In genomic region chr17:33968489-33968888, GRCm38 (mm10) we compare ENCODE assay signal across 8 mouse cellular contexts. TPM values are rescaled to one million over a fixed set of nuclear protein-coding genes. Genes with fewer than 3 reads are reported as not detected.
DNase-seq lines count a peak whose midpoint lies in the region; ATAC-seq and TF ChIP-seq lines count a peak whose summit lies in the region.

No protein-coding gene starts in this region.

- 2% methylated on average over 9 of the region's 9 CpGs for WGBS in heart, postnatal 0 days
- WGBS in neural tube, embryonic 15.5 days: 5% methylated on average over 9 of the region's 9 CpGs

- H3K4me1 ChIP-seq in E14TG2a.4 (replicated peaks; ENCODE audit: low read depth, low read length): peaks cover 17% of the 10 kb centered on the region
- H3K4me1 ChIP-seq in heart, postnatal 0 days (ENCODE audit: control insufficient read depth, insufficient read depth): no peaks in the 10 kb centered on the region
- no peaks in the 10 kb centered on the region for H3K4me1 ChIP-seq in neural tube, embryonic 15.5 days

- no peak overlapping the region for H3K27ac ChIP-seq in heart, postnatal 0 days (ENCODE audit: low read depth)
- H3K27ac ChIP-seq in neural tube, embryonic 15.5 days (replicated peaks): no peak overlapping the region

- ATAC-seq in erythroblast, adult 5-6 weeks (replicated peaks; ENCODE audit: low FRiP score, poor library complexity, severe bottlenecking): peak; percentile 88
- ATAC-seq in heart, postnatal 0 days (ENCODE audit: insufficient read depth, low read depth): peak; percentile 75
- ATAC-seq in neural tube, embryonic 15.5 days (ENCODE audit: low FRiP score): peak; percentile 85

- H3K9me3 ChIP-seq in E14TG2a.4 (ENCODE audit: low read length): no peaks in the 10 kb centered on the region
- H3K9me3 ChIP-seq in heart, postnatal 0 days (replicated peaks; ENCODE audit: control insufficient read depth, low read length): peaks cover 7% of the 10 kb centered on the region; the same call in 1 of the 2 replicates
- no peaks in the 10 kb centered on the region for H3K9me3 ChIP-seq in neural tube, embryonic 15.5 days (replicated peaks)

- no peak overlapping the region for H3K9ac ChIP-seq in heart, postnatal 0 days (replicated peaks; ENCODE audit: low read depth, low read length)
- no peak overlapping the region for H3K9ac ChIP-seq in neural tube, embryonic 15.5 days (replicated peaks)

- H3K36me3 ChIP-seq in E14TG2a.4 (ENCODE audit: insufficient read depth, low read length): peaks cover 30% of the 10 kb centered on the region
- peaks cover 18% of the 10 kb centered on the region for H3K36me3 ChIP-seq in heart, postnatal 0 days (replicated peaks; ENCODE audit: control insufficient read depth, insufficient read depth, low read length)
- H3K36me3 ChIP-seq in neural tube, embryonic 15.5 days: peaks cover 23% of the 10 kb centered on the region

- TF ChIP-seq CTCF in E14TG2a.4 (conservative IDR thresholded peaks at IDR 0.05; ENCODE audit: low read length): peak; percentile 83
- peak; percentile 95 for TF ChIP-seq CTCF in heart, postnatal 0 days (IDR thresholded peaks at IDR 0.05; ENCODE audit: low read depth)

- no peak overlapping the region for H3K4me3 ChIP-seq in E14TG2a.4 (replicated peaks; ENCODE audit: low read length)
- H3K4me3 ChIP-seq in heart, postnatal 0 days (ENCODE audit: low read depth, low read length): no peak overlapping the region
- no peak overlapping the region for H3K4me3 ChIP-seq in neural tube, embryonic 15.5 days (replicated peaks)

- H3K27me3 ChIP-seq in E14TG2a.4 (ENCODE audit: insufficient read depth, low read length): no peaks in the 10 kb centered on the region
- H3K27me3 ChIP-seq in heart, postnatal 0 days (ENCODE audit: control insufficient read depth, insufficient read depth, low read length): no peaks in the 10 kb centered on the region
- 0 out of 2 replicates have a peak, but pooled peaks cover 13% of the 10 kb centered on the region for H3K27me3 ChIP-seq in neural tube, embryonic 15.5 days (replicated peaks)

- peak; percentile 88 for DNase-seq in brain, adult 2 months (ENCODE audit: low read depth, low spot score)
- DNase-seq in heart, postnatal 0 days (ENCODE audit: low spot score): peak; percentile 68
- DNase-seq in kidney, postnatal 14 days: peak; percentile 85
- peak; percentile 75 to 79 for DNase-seq in lung, adult 18-20 months
- DNase-seq in thymus, postnatal 36 days: peak; percentile 73 to 77

- no peak for TF ChIP-seq EP300 in heart, postnatal 0 days (IDR thresholded peaks at IDR 0.05; ENCODE audit: low read depth)

- H3K4me2 ChIP-seq in heart, postnatal 0 days (ENCODE audit: low read depth, low read length): no peak overlapping the region
- H3K4me2 ChIP-seq in neural tube, embryonic 15.5 days: no peak overlapping the region

RNA-seq across cellular contexts. Expression of gene Rps18, which starts 12.7 kb away (rescaled TPM):
- 758 and 917 TPM in 2 replicates for total RNA-seq in erythroblast, adult 5-6 weeks (2015; ENCODE audit: low replicate concordance)
- total RNA-seq in erythroblast, adult 5-6 weeks (2017; ENCODE audit: low replicate concordance): 207 and 301 TPM in 2 replicates
- 1,548 and 1,735 TPM in 2 replicates for total RNA-seq in heart, postnatal 0 days (2014; rRNA removed; ENCODE audit: low replicate concordance)
- 845 and 880 TPM in 2 replicates for polyA plus RNA-seq in heart, postnatal 0 days (2015; fragmentation: Nextera tagmentation; extraction: Ambion mirVana)
- polyA plus RNA-seq in neural tube, embryonic 15.5 days (2015; fragmentation: Nextera tagmentation; extraction: Ambion mirVana): 778 and 1,050 TPM in 2 replicates

RNA-seq across cellular contexts. Expression of gene Vps52, which starts 12.9 kb away (rescaled TPM):
- total RNA-seq in erythroblast, adult 5-6 weeks (2015; ENCODE audit: low replicate concordance): 8.2 and 11.3 TPM in 2 replicates
- total RNA-seq in erythroblast, adult 5-6 weeks (2017; ENCODE audit: low replicate concordance): 13.0 and 17.0 TPM in 2 replicates
- 28.2 and 31.8 TPM in 2 replicates for total RNA-seq in heart, postnatal 0 days (2014; rRNA removed; ENCODE audit: low replicate concordance)
- 27.8 TPM in 2 replicates for polyA plus RNA-seq in heart, postnatal 0 days (2015; fragmentation: Nextera tagmentation; extraction: Ambion mirVana)
- 72.3 and 75.7 TPM in 2 replicates for polyA plus RNA-seq in neural tube, embryonic 15.5 days (2015; fragmentation: Nextera tagmentation; extraction: Ambion mirVana)

RNA-seq across cellular contexts. Expression of gene B3galt4, which starts 17.2 kb away (rescaled TPM):
- not detected in 2 replicates for total RNA-seq in erythroblast, adult 5-6 weeks (2015; ENCODE audit: low replicate concordance)
- 0.70 and 0.94 TPM in 2 replicates for total RNA-seq in erythroblast, adult 5-6 weeks (2017; ENCODE audit: low replicate concordance)
- total RNA-seq in heart, postnatal 0 days (2014; rRNA removed; ENCODE audit: low replicate concordance): 0.53 and 0.70 TPM in 2 replicates
- polyA plus RNA-seq in heart, postnatal 0 days (2015; fragmentation: Nextera tagmentation; extraction: Ambion mirVana): 5.5 and 6.1 TPM in 2 replicates
- polyA plus RNA-seq in neural tube, embryonic 15.5 days (2015; fragmentation: Nextera tagmentation; extraction: Ambion mirVana): 11.9 and 13.1 TPM in 2 replicates

RNA-seq across cellular contexts. Expression of gene Wdr46, which starts 28.0 kb away (rescaled TPM):
- total RNA-seq in erythroblast, adult 5-6 weeks (2015; ENCODE audit: low replicate concordance): 4.0 and 15.9 TPM in 2 replicates
- 7.5 and 8.5 TPM in 2 replicates for total RNA-seq in erythroblast, adult 5-6 weeks (2017; ENCODE audit: low replicate concordance)
- total RNA-seq in heart, postnatal 0 days (2014; rRNA removed; ENCODE audit: low replicate concordance): 6.7 and 10.9 TPM in 2 replicates
- polyA plus RNA-seq in heart, postnatal 0 days (2015; fragmentation: Nextera tagmentation; extraction: Ambion mirVana): 8.9 and 11.1 TPM in 2 replicates
- 25.1 and 29.3 TPM in 2 replicates for polyA plus RNA-seq in neural tube, embryonic 15.5 days (2015; fragmentation: Nextera tagmentation; extraction: Ambion mirVana)

RNA-seq across cellular contexts. Expression of gene Pfdn6, which starts 28.3 kb away (rescaled TPM):
- 15.9 and 38.0 TPM in 2 replicates for total RNA-seq in erythroblast, adult 5-6 weeks (2015; ENCODE audit: low replicate concordance)
- 22.9 TPM in 2 replicates for total RNA-seq in erythroblast, adult 5-6 weeks (2017; ENCODE audit: low replicate concordance)
- total RNA-seq in heart, postnatal 0 days (2014; rRNA removed; ENCODE audit: low replicate concordance): 28.6 and 77.4 TPM in 2 replicates
- 123 and 128 TPM in 2 replicates for polyA plus RNA-seq in heart, postnatal 0 days (2015; fragmentation: Nextera tagmentation; extraction: Ambion mirVana)
- 173 and 183 TPM in 2 replicates for polyA plus RNA-seq in neural tube, embryonic 15.5 days (2015; fragmentation: Nextera tagmentation; extraction: Ambion mirVana)
